Mouse (Mus musculus): ENCODE measurements around the gene Jak2. TPM values are rescaled to one million over a fixed set of nuclear protein-coding genes. Genes with fewer than 3 reads are reported as not detected.

Jak2 gene
- 66.3 and 71.1 TPM in 2 replicates for total RNA-seq (2017)

- ATAC-seq (replicated peaks in 1 of 2; ENCODE audit: insufficient read depth in 1 of 2, low FRiP score in 2 of 2, low TSS enrichment in 1 of 2, low read depth in 1 of 2, poor library complexity in 2 of 2, severe bottlenecking in 2 of 2) = peak; percentile 46 to 78
Observed at GRCm38 (mm10) chr19:29251191-29251957, at the start of gene Jak2. Gene Jak2 (plus strand): TSS chr19:29251828.

- ATAC-seq (replicated peaks in 1 of 2; ENCODE audit: insufficient read depth in 1 of 2, low FRiP score in 2 of 2, low TSS enrichment in 1 of 2, low read depth in 1 of 2, poor library complexity in 2 of 2, severe bottlenecking in 2 of 2) = no peak
Observed at GRCm38 (mm10) chr19:29203337-29203736, 48.3 kb upstream of the Jak2 start.

GRCm38 (mm10) chr19:29204583-29204982 is 47.0 kb upstream of the Jak2 start:
- ATAC-seq (replicated peaks in 1 of 2; ENCODE audit: insufficient read depth in 1 of 2, low FRiP score in 2 of 2, low TSS enrichment in 1 of 2, low read depth in 1 of 2, poor library complexity in 2 of 2, severe bottlenecking in 2 of 2) = no peak

GRCm38 (mm10) chr19:29205267-29205666 is 46.4 kb upstream of the Jak2 start:
- no peak for ATAC-seq (replicated peaks in 1 of 2; ENCODE audit: insufficient read depth in 1 of 2, low FRiP score in 2 of 2, low TSS enrichment in 1 of 2, low read depth in 1 of 2, poor library complexity in 2 of 2, severe bottlenecking in 2 of 2)

- peak; percentile 32 to 36; a peak in 2 of 4 replicates for ATAC-seq (replicated peaks in 1 of 2; ENCODE audit: insufficient read depth in 1 of 2, low FRiP score in 2 of 2, low TSS enrichment in 1 of 2, low read depth in 1 of 2, poor library complexity in 2 of 2, severe bottlenecking in 2 of 2)
Observed at GRCm38 (mm10) chr19:29209898-29210297, 41.7 kb upstream of the Jak2 start.

- no peak for ATAC-seq (replicated peaks in 1 of 2; ENCODE audit: insufficient read depth in 1 of 2, low FRiP score in 2 of 2, low TSS enrichment in 1 of 2, low read depth in 1 of 2, poor library complexity in 2 of 2, severe bottlenecking in 2 of 2)
Observed at GRCm38 (mm10) chr19:29210319-29210718, 41.3 kb upstream of the Jak2 start.

GRCm38 (mm10) chr19:29215811-29216509 is 35.7 kb upstream of the Jak2 start:
- no peak for ATAC-seq (replicated peaks in 1 of 2; ENCODE audit: insufficient read depth in 1 of 2, low FRiP score in 2 of 2, low TSS enrichment in 1 of 2, low read depth in 1 of 2, poor library complexity in 2 of 2, severe bottlenecking in 2 of 2)

GRCm38 (mm10) chr19:29221867-29222266 is 29.8 kb upstream of the Jak2 start:
- ATAC-seq (replicated peaks in 1 of 2; ENCODE audit: insufficient read depth in 1 of 2, low FRiP score in 2 of 2, low TSS enrichment in 1 of 2, low read depth in 1 of 2, poor library complexity in 2 of 2, severe bottlenecking in 2 of 2) = no peak

- ATAC-seq (replicated peaks in 1 of 2; ENCODE audit: insufficient read depth in 1 of 2, low FRiP score in 2 of 2, low TSS enrichment in 1 of 2, low read depth in 1 of 2, poor library complexity in 2 of 2, severe bottlenecking in 2 of 2) = no peak
Observed at GRCm38 (mm10) chr19:29224968-29225367, 26.7 kb upstream of the Jak2 start.

GRCm38 (mm10) chr19:29226996-29227395 is 24.6 kb upstream of the Jak2 start:
- ATAC-seq (replicated peaks in 1 of 2; ENCODE audit: insufficient read depth in 1 of 2, low FRiP score in 2 of 2, low TSS enrichment in 1 of 2, low read depth in 1 of 2, poor library complexity in 2 of 2, severe bottlenecking in 2 of 2) = no peak

- ATAC-seq (replicated peaks in 1 of 2; ENCODE audit: insufficient read depth in 1 of 2, low FRiP score in 2 of 2, low TSS enrichment in 1 of 2, low read depth in 1 of 2, poor library complexity in 2 of 2, severe bottlenecking in 2 of 2) = peak; percentile 86 to 89
Observed at GRCm38 (mm10) chr19:29227941-29228590, 23.6 kb upstream of the Jak2 start.

- ATAC-seq (replicated peaks in 1 of 2; ENCODE audit: insufficient read depth in 1 of 2, low FRiP score in 2 of 2, low TSS enrichment in 1 of 2, low read depth in 1 of 2, poor library complexity in 2 of 2, severe bottlenecking in 2 of 2) = no peak
Observed at GRCm38 (mm10) chr19:29228989-29229388, 22.6 kb upstream of the Jak2 start.

GRCm38 (mm10) chr19:29232738-29233137 is 18.9 kb upstream of the Jak2 start:
- ATAC-seq (replicated peaks in 1 of 2; ENCODE audit: insufficient read depth in 1 of 2, low FRiP score in 2 of 2, low TSS enrichment in 1 of 2, low read depth in 1 of 2, poor library complexity in 2 of 2, severe bottlenecking in 2 of 2) = no peak

GRCm38 (mm10) chr19:29236658-29237385 is 14.8 kb upstream of the Jak2 start:
- peak; percentile 17 to 36; a peak in 1 of 4 replicates for ATAC-seq (replicated peaks in 1 of 2; ENCODE audit: insufficient read depth in 1 of 2, low FRiP score in 2 of 2, low TSS enrichment in 1 of 2, low read depth in 1 of 2, poor library complexity in 2 of 2, severe bottlenecking in 2 of 2)

GRCm38 (mm10) chr19:29238171-29238570 is 13.5 kb upstream of the Jak2 start:
- no peak for ATAC-seq (replicated peaks in 1 of 2; ENCODE audit: insufficient read depth in 1 of 2, low FRiP score in 2 of 2, low TSS enrichment in 1 of 2, low read depth in 1 of 2, poor library complexity in 2 of 2, severe bottlenecking in 2 of 2)

- ATAC-seq (replicated peaks in 1 of 2; ENCODE audit: insufficient read depth in 1 of 2, low FRiP score in 2 of 2, low TSS enrichment in 1 of 2, low read depth in 1 of 2, poor library complexity in 2 of 2, severe bottlenecking in 2 of 2) = no peak
Observed at GRCm38 (mm10) chr19:29239513-29240235, 12.0 kb upstream of the Jak2 start.

- no peak for ATAC-seq (replicated peaks in 1 of 2; ENCODE audit: insufficient read depth in 1 of 2, low FRiP score in 2 of 2, low TSS enrichment in 1 of 2, low read depth in 1 of 2, poor library complexity in 2 of 2, severe bottlenecking in 2 of 2)
Observed at GRCm38 (mm10) chr19:29240676-29241075, 11.0 kb upstream of the Jak2 start.
